Mouse (Mus musculus): Measurements from ENCODE around the gene Ccdc151. TPM values are rescaled to one million over a fixed set of nuclear protein-coding genes. Genes with fewer than 3 reads are reported as not detected.

Gene Ccdc151
- polyA plus RNA-seq, 1 experiment from 2014 or later: 1.9 TPM

- no peak overlapping the region for H3K4me3 ChIP-seq (ENCODE audit: low read length)
- no peak overlapping the region for H3K4me2 ChIP-seq (replicated peaks; ENCODE audit: low read depth, low read length)
- no peak overlapping the region for H3K27ac ChIP-seq (ENCODE audit: low read length)
- peak; percentile 81 for ATAC-seq (ENCODE audit: low FRiP score, low TSS enrichment)
- no peak overlapping the region for H3K9ac ChIP-seq (replicated peaks; ENCODE audit: low read length)
- 71% methylated on average over 4 of the region's 4 CpGs for WGBS
- no peaks in the 10 kb centered on the region for H3K27me3 ChIP-seq (ENCODE audit: insufficient read depth, low read length)
- peaks cover 17% of the 10 kb centered on the region for H3K36me3 ChIP-seq (ENCODE audit: insufficient read depth, low read length)
- H3K9me3 ChIP-seq (ENCODE audit: low read length): no peaks in the 10 kb centered on the region
- H3K4me1 ChIP-seq (ENCODE audit: insufficient read depth, low read length): no peaks in the 10 kb centered on the region
These were observed 23.9 kb downstream of the Ccdc151 start for GRCm38 (mm10) chr9:21978398-21979128.

DNA sequence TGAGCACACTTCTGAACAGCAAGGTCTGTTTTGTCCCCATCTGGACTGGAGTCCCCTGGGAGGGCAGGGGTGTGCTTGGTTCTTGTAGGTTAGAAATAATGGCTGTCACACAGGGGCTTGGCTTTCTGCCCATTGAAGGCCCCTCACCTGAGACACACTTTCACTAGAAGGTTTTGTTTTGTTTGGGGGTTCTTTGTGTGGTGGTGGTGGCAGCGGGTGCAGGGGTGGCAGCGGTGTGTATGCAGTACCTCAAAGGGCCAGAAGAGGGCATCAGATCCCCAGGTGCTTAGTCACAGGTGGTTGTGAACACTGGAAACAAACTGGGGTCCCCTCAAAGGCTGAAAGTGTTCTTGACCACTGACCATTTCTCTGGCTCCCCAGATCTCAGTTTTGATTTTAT lies 24.5 kb downstream of the Ccdc151 start:
- Histone ChIP-seq H3K27me3 (ENCODE audit: insufficient read depth, low read length) (no peaks in the 10 kb centered on the region), H3K9me3 (ENCODE audit: low read length) (no peaks in the 10 kb centered on the region), H3K4me1 (ENCODE audit: insufficient read depth, low read length) (no peaks in the 10 kb centered on the region), H3K27ac (ENCODE audit: low read length) (no peak overlapping the region), H3K36me3 (ENCODE audit: insufficient read depth, low read length) (peaks cover 17% of the 10 kb centered on the region), H3K9ac (replicated peaks; ENCODE audit: low read length) (no peak overlapping the region), H3K4me3 (ENCODE audit: low read length) (no peak overlapping the region), H3K4me2 (replicated peaks; ENCODE audit: low read depth, low read length) (no peak overlapping the region)
- WGBS: 27% methylated on average over 2 of the region's 2 CpGs
- ATAC-seq (ENCODE audit: low FRiP score, low TSS enrichment): no peak

- peaks cover 20% of the 10 kb centered on the region for H3K36me3 ChIP-seq (ENCODE audit: insufficient read depth, low read length)
- no peak for ATAC-seq (ENCODE audit: low FRiP score, low TSS enrichment)
- no peaks in the 10 kb centered on the region for H3K27me3 ChIP-seq (ENCODE audit: insufficient read depth, low read length)
- no peaks in the 10 kb centered on the region for H3K4me1 ChIP-seq (ENCODE audit: insufficient read depth, low read length)
- H3K4me2 ChIP-seq (replicated peaks; ENCODE audit: low read depth, low read length): no peak overlapping the region
- H3K9me3 ChIP-seq (ENCODE audit: low read length): no peaks in the 10 kb centered on the region
- H3K27ac ChIP-seq (ENCODE audit: low read length): no peak overlapping the region
- H3K4me3 ChIP-seq (ENCODE audit: low read length): no peak overlapping the region
- H3K9ac ChIP-seq (replicated peaks; ENCODE audit: low read length): no peak overlapping the region
- WGBS: 87% methylated on average over 5 of the region's 5 CpGs
These were observed 25.1 kb downstream of the Ccdc151 start for GRCm38 (mm10) chr9:21977331-21977730.

GRCm38 (mm10) chr9:21976626-21977175 lies 25.7 kb downstream of the Ccdc151 start:
- H3K9ac ChIP-seq (replicated peaks; ENCODE audit: low read length): no peak overlapping the region
- H3K27ac ChIP-seq (ENCODE audit: low read length): no peak overlapping the region
- 86% methylated on average over 10 of the region's 10 CpGs for WGBS
- H3K4me3 ChIP-seq (ENCODE audit: low read length): no peak overlapping the region
- ATAC-seq (ENCODE audit: low FRiP score, low TSS enrichment): no peak
- peaks cover 20% of the 10 kb centered on the region for H3K36me3 ChIP-seq (ENCODE audit: insufficient read depth, low read length)
- no peaks in the 10 kb centered on the region for H3K27me3 ChIP-seq (ENCODE audit: insufficient read depth, low read length)
- H3K9me3 ChIP-seq (ENCODE audit: low read length): no peaks in the 10 kb centered on the region
- no peaks in the 10 kb centered on the region for H3K4me1 ChIP-seq (ENCODE audit: insufficient read depth, low read length)
- no peak overlapping the region for H3K4me2 ChIP-seq (replicated peaks; ENCODE audit: low read depth, low read length)

GRCm38 (mm10) chr9:21969304-21969703 lies 33.1 kb downstream of the Ccdc151 start:
- Histone ChIP-seq H3K4me2 (replicated peaks; ENCODE audit: low read depth, low read length) (no peak overlapping the region), H3K4me3 (ENCODE audit: low read length) (no peak overlapping the region), H3K27me3 (ENCODE audit: insufficient read depth, low read length) (no peaks in the 10 kb centered on the region), H3K27ac (ENCODE audit: low read length) (no peak overlapping the region), H3K4me1 (ENCODE audit: insufficient read depth, low read length) (no peaks in the 10 kb centered on the region), H3K9ac (replicated peaks; ENCODE audit: low read length) (no peak overlapping the region), H3K36me3 (ENCODE audit: insufficient read depth, low read length) (peaks cover 4% of the 10 kb centered on the region; the same call in 1 of the 2 replicates), H3K9me3 (ENCODE audit: low read length) (no peaks in the 10 kb centered on the region)
- ATAC-seq (ENCODE audit: low FRiP score, low TSS enrichment): no peak
- 89% methylated on average over 4 of the region's 4 CpGs for WGBS

DNA sequence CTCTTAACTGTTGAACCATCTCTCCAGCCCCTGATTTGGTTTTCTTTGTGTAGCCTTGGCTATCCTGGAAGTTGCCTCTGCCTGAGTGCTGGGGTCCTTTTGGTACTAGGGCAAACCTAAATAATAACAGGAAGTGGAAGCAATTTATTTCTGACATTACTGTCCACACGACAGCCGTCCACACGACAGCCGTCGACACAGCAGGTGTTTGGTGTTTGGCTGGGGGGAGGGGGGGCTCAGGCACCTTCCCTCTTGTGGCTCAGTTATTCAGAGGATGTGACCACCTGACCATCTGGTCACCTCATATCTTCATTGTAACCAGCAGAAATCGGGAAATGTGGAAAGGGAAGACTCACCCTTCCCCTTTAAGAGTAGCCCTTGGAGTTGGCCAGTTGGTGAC lies 33.6 kb downstream of the Ccdc151 start:
- H3K4me2 ChIP-seq (replicated peaks; ENCODE audit: low read depth, low read length): no peak overlapping the region
- H3K27me3 ChIP-seq (ENCODE audit: insufficient read depth, low read length): no peaks in the 10 kb centered on the region
- H3K27ac ChIP-seq (ENCODE audit: low read length): no peak overlapping the region
- no peak overlapping the region for H3K9ac ChIP-seq (replicated peaks; ENCODE audit: low read length)
- peaks cover 4% of the 10 kb centered on the region; the same call in 1 of the 2 replicates for H3K36me3 ChIP-seq (ENCODE audit: insufficient read depth, low read length)
- H3K4me3 ChIP-seq (ENCODE audit: low read length): no peak overlapping the region
- H3K9me3 ChIP-seq (ENCODE audit: low read length): no peaks in the 10 kb centered on the region
- no peak for ATAC-seq (ENCODE audit: low FRiP score, low TSS enrichment)
- 46% methylated on average over 6 of the region's 6 CpGs for WGBS
- 0 out of 2 replicates have a peak, but pooled peaks cover under 1% of the 10 kb centered on the region for H3K4me1 ChIP-seq (ENCODE audit: insufficient read depth, low read length)

DNA sequence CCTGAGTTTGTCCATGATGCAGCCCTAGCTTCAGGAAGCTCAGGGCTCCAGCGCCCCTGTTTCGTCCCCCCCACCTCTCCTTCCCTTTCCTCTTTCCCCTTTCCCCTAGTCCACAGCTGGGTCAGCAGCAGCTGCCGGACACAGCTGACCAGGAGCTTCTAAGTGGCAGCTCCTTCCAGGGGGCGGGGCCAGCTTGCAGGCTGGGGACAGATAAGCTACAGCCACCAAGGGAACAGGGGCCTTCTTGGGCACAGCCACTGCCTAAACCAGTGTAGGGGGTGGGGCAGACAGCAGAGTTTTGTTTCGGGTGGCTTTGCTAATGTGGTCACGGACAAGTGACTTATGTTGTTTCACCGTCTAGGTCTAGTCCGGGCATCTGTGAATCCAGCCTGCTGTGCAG lies 39.0 kb downstream of the Ccdc151 start, which contains the start of gene Epor:
Gene Epor, minus strand, starts transcription at position 90 of the 400 bp plus-strand sequence.
- peak; percentile 37 for ATAC-seq (ENCODE audit: low FRiP score, low TSS enrichment)
- Histone ChIP-seq H3K4me1 (ENCODE audit: insufficient read depth, low read length) (peaks cover 43% of the 10 kb centered on the region), H3K4me3 (ENCODE audit: low read length) (peak within 1 kb of the TSS; percentile 56), H3K9ac (replicated peaks; ENCODE audit: low read length) (peak within 1 kb of the TSS; percentile 64), H3K36me3 (ENCODE audit: insufficient read depth, low read length) (0 out of 2 replicates have a peak, but pooled peaks cover 3% of the 10 kb centered on the region), H3K9me3 (ENCODE audit: low read length) (no peaks in the 10 kb centered on the region), H3K27ac (ENCODE audit: low read length) (0 out of 2 replicates have a peak within 1 kb of the TSS, but pooled peaks have one; percentile 15), H3K27me3 (ENCODE audit: insufficient read depth, low read length) (peaks cover 10% of the 10 kb centered on the region; the same call in 1 of the 2 replicates), H3K4me2 (replicated peaks; ENCODE audit: low read depth, low read length) (peak within 1 kb of the TSS; percentile 93)
- WGBS: 9% methylated on average over 8 of the region's 8 CpGs

DNA sequence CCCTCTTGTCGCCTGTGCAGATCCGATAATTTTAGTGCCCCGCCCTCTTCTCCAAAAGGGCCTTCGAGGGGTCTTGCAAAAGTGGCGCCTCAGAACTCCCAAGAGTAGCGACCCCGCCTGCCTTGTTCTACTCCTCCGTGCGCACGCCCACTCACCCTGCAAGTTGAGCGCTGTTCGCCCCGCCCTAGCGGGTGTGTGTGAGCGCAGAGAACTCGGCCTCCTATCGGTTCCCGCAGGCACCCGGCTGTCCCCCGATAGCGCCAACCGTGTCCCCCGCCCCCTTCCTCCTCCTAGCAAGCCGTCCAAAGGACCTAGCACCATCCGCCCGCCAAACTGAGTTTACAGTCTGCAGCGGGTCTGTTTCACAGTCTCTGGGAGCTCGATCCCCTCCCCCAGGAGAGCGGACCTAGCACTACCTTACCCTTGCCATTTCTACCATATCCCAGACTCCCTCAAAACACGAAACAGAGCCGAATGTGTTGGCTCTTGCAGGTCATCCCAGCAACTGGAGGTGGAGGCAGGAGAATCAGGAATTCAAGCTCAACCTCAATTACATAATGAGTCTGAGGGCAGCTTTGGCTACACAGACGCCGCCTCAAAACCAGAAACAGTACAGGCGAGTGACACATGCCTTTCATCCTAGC lies 39.9 kb downstream of the Ccdc151 start:
- ATAC-seq (ENCODE audit: low FRiP score, low TSS enrichment): peak; percentile 79
- H3K27ac ChIP-seq (ENCODE audit: low read length): 0 out of 2 replicates have a peak overlapping the region, but pooled peaks have one; percentile 15
- WGBS: 4% methylated on average over 34 of the region's 34 CpGs

DNA sequence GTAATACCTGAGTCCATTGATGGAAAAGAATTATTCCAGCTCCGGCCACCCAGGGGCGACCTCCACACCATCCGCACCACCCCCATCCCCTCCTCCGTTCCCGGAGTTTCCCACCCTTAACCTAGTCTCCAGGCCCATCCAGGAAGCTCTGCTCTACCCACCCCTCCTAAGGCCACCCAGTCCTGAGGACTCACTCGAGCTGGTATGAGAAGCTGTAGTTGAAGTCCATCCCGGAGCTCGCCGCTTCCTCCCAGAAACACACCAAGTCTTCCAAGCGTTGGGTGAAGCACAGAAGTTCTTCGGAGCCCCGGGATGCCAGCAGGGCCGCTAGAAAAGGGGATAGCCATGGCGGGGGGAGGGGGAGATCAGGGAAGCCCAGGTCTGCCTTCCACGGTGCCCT lies 40.4 kb downstream of the Ccdc151 start:
- Histone ChIP-seq H3K4me1 (ENCODE audit: insufficient read depth, low read length) (peaks cover 43% of the 10 kb centered on the region), H3K9me3 (ENCODE audit: low read length) (no peaks in the 10 kb centered on the region), H3K9ac (replicated peaks; ENCODE audit: low read length) (peak overlapping the region; percentile 64), H3K4me3 (ENCODE audit: low read length) (peak overlapping the region; percentile 56), H3K4me2 (replicated peaks; ENCODE audit: low read depth, low read length) (peak overlapping the region; percentile 93), H3K27me3 (ENCODE audit: insufficient read depth, low read length) (peaks cover 10% of the 10 kb centered on the region; the same call in 1 of the 2 replicates), H3K27ac (ENCODE audit: low read length) (no peak overlapping the region), H3K36me3 (ENCODE audit: insufficient read depth, low read length) (peaks cover 7% of the 10 kb centered on the region; the same call in 1 of the 2 replicates)
- 0% methylated on average over 15 of the region's 15 CpGs for WGBS
- ATAC-seq (ENCODE audit: low FRiP score, low TSS enrichment): peak; percentile 21; the same call in 1 of the 2 replicates

More for the DNA sequence above, 39.9 kb downstream of the Ccdc151 start:
- H3K9ac ChIP-seq (replicated peaks; ENCODE audit: low read length): peak overlapping the region; percentile 64
- peak overlapping the region; percentile 56 for H3K4me3 ChIP-seq (ENCODE audit: low read length)
- peaks cover 7% of the 10 kb centered on the region; the same call in 1 of the 2 replicates for H3K36me3 ChIP-seq (ENCODE audit: insufficient read depth, low read length)
- H3K9me3 ChIP-seq (ENCODE audit: low read length): no peaks in the 10 kb centered on the region
- H3K27me3 ChIP-seq (ENCODE audit: insufficient read depth, low read length): peaks cover 10% of the 10 kb centered on the region; the same call in 1 of the 2 replicates
- peaks cover 43% of the 10 kb centered on the region for H3K4me1 ChIP-seq (ENCODE audit: insufficient read depth, low read length)
- peak overlapping the region; percentile 93 for H3K4me2 ChIP-seq (replicated peaks; ENCODE audit: low read depth, low read length)

Data from kidney, embryonic 16.5 days (tissue).